Mouse (Mus musculus): ENCODE data around the gene Src. TPM values are rescaled to one million over a fixed set of nuclear protein-coding genes. Genes with fewer than 3 reads are reported as not detected.

Src gene
- total RNA-seq, 2 experiments from 2014 or later, result 0.42 to 0.75 TPM

DNA sequence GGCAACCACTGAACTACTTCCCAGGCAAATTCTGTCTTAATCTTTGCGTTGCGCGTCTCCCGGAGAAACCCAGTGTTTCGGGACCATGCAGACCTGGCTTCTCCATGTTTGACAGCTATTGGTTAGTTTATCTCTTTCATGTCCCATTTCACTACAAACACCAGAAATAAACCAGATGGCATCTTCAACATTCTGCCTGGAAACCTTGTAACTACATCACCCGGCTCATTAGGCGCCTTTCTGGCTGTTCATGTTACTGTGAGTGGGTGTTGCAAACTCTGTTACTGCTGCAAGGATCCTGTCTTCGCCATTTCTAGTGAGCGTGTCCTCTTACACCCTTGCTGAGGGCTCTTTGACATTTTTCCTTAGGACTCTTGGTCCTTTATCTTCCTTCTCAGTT, 94.6 kb downstream of the Src start:
- ATAC-seq (replicated peaks; ENCODE audit: low FRiP score, low TSS enrichment, poor library complexity, severe bottlenecking), result no peak

DNA sequence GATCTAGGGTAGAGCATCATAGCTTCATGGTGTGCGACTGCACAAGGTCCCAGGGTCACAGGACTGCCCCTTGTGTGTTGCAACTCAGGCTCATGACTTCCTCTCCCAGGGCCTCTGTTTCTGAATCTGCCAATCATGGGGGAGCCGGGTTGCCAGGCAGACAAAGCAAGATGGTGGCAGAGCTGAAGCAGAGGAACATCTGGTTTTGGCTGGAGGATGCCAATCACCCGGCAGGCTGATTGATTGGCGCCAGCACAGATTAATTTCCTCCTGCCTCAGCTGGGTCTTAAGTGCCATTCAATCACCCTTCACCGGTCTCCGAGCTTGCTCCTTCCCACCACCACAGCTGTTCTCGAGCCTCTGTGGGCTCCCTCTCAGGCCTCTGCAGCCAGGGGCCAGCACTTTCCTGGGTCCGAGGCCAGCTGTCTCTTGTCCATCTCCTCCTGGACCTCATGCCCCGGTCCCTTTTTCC, 95.5 kb downstream of the Src start:
- ATAC-seq (replicated peaks; ENCODE audit: low FRiP score, low TSS enrichment, poor library complexity, severe bottlenecking), result no peak

DNA sequence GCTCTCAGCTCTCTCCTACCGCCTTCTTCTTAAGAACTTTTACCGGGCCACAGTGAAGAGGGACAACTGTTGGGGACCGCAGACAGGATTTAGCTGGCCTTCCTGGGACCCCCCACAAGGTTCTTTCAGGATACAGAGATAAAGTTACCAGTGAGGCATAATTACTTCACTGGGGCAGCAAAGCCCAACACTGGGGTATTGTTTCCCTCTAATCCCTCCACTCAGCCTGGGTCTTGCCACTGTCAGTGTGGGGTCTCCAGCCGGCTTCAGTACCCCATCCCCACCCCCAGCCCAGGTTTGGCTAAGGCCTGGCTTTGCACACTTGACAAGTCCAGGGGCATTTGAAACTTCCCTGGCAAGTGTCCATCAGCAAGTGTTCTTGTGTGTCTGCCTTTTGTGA, 96.1 kb downstream of the Src start:
- ATAC-seq (replicated peaks; ENCODE audit: low FRiP score, low TSS enrichment, poor library complexity, severe bottlenecking), result no peak

DNA sequence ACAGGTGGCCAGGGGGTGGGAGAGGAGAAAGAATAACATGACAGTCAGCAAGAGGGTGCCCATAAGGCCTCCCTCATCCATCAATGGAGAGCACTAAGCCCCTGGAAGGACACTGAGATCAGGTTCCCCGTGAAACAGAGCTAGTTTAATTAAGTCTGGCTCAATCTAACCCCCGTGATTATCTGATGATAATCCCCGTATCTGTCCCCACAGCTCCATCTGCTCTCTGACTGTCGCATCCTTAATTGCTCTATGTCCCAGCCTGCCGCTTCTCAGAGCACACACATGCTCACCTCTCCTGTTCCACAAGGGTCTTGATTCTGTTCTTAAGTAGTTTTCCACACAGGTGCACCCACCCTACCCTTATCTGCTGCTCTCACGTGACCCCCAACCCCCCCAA, 99.3 kb downstream of the Src start:
- no peak for ATAC-seq (replicated peaks; ENCODE audit: low FRiP score, low TSS enrichment, poor library complexity, severe bottlenecking)

DNA sequence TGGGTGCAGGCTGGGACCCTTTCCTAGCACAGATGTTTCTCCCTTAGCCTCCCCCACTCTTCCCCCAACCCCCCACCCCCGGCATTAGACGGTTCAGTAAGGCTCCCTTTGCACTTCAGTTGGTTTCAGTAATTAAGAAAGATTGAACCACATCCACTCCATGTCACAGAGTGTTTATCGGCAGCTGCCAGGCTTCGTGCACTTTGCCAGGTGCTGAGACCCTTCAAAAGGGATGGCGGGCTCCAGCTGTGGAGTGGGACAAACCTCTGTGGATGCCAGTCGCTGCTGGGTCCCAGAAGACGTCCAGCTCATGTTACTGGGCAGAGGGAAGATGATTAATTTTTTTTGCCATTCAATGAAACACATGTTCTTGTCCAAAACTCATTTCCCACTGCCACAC, 100.2 kb downstream of the Src start:
- ATAC-seq (replicated peaks; ENCODE audit: low FRiP score, low TSS enrichment, poor library complexity, severe bottlenecking), result no peak

DNA sequence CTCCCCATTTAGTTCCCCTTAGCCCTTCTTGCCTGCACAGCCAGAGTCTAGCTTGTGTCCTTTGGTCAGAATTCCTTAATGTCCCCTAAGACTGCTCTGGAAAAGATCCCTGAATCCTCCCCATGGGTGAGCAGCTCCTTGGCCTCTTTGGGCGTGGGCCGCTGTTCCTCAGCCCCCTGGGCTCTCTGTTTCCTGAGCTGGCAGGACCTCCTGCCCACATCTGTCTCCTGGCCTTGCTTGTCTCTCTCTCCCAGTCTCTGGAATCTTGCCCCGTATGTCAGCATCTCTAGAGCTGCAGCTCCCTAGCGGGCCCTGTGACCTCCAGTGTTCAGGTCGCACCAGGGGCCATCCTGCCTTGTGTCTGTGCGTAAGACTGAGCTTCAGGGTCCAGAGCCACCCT, 101.2 kb downstream of the Src start:
- ATAC-seq (replicated peaks; ENCODE audit: low FRiP score, low TSS enrichment, poor library complexity, severe bottlenecking), result no peak

DNA sequence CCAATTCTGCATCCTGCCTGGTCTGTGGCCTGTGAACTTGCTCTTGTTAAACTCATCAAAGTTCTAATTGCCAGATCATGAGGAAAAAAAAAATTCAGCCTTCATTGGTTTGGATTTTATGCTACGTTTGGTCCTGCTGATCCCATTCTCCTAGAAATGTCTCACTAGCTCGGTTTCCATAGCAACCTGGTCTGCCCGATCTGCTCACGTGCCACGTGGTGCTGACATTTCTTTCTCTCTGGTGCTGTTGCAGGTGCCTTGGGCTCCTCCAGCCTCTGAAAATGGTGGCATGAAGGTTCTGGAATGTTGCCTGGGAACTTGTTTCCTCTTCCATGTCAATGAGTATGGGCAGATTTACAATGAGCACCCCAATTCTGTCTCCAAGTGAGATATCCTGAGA, 102.3 kb downstream of the Src start:
- no peak for ATAC-seq (replicated peaks; ENCODE audit: low FRiP score, low TSS enrichment, poor library complexity, severe bottlenecking)

Other genes with a start within 250 kb of the Src start
- 61.3 and 76.0 TPM in 2 replicates for gene Rbl1, start 213.9 kb upstream of the Src start, total RNA-seq (2014; fragmentation: Nextera tagmentation)
- gene Rbl1, start 213.9 kb upstream of the Src start, total RNA-seq (2017), result 78.7 and 83.2 TPM in 2 replicates
- 179 and 198 TPM in 2 replicates for gene Rpn2, start 139.4 kb upstream of the Src start, total RNA-seq (2014; fragmentation: Nextera tagmentation)
- 158 and 221 TPM in 2 replicates for gene Rpn2, start 139.4 kb upstream of the Src start, total RNA-seq (2017)
- not detected in 2 replicates for gene Mroh8, start 138.9 kb upstream of the Src start, total RNA-seq (2014; fragmentation: Nextera tagmentation)
- gene Mroh8, start 138.9 kb upstream of the Src start, total RNA-seq (2017), result 0.34 TPM in 1 of 2 replicates, not detected in the other
- gene Ghrh, start 70.9 kb upstream of the Src start, total RNA-seq (2014; fragmentation: Nextera tagmentation), result not detected in 2 replicates
- not detected in 2 replicates for gene Ghrh, start 70.9 kb upstream of the Src start, total RNA-seq (2017)
- gene Manbal, start 50.9 kb upstream of the Src start, total RNA-seq (2014; fragmentation: Nextera tagmentation), result 27.2 and 33.9 TPM in 2 replicates
- 8.6 and 17.3 TPM in 2 replicates for gene Manbal, start 50.9 kb upstream of the Src start, total RNA-seq (2017)
- not detected in 2 replicates for gene Nnat, start 141.6 kb downstream of the Src start, total RNA-seq (2014; fragmentation: Nextera tagmentation)
- gene Nnat, start 141.6 kb downstream of the Src start, total RNA-seq (2017), result not detected in 2 replicates
- gene Blcap, start 152.8 kb downstream of the Src start, total RNA-seq (2014; fragmentation: Nextera tagmentation), result 22.9 and 26.2 TPM in 2 replicates
- 14.6 and 16.3 TPM in 2 replicates for gene Blcap, start 152.8 kb downstream of the Src start, total RNA-seq (2017)

Measured in megakaryocyte-erythroid progenitor cell, adult 5-6 weeks (primary cell).